Mouse (Mus musculus) heart, postnatal 10 days (tissue): ENCODE data around the gene Timm10. TPM values are rescaled to one million over a fixed set of nuclear protein-coding genes. Genes with fewer than 3 reads are reported as not detected.
A peak's percentile ranks its signal among the peaks of the same experiment; 100 is the strongest.

ENCODE experiments used
- DNase-seq, 2 experiments: peaks; one replicate each; pipeline ENCODE4 v3.0.0; 2021
- intact Hi-C: fragments of 180-260 bp; cut with DNase I; formaldehyde crosslinking; loops from one replicate; pipeline ENCODE4 v1.15.1; 2025
- total RNA-seq, 2 experiments: library from RNA; stranded (reverse); gene quantifications; 2 replicates each; pipeline ENCODE4 v1.2.3; 2021

Timm10 gene
- total RNA-seq, 2 experiments from 2014 or later = 122 to 124 TPM

DNA sequence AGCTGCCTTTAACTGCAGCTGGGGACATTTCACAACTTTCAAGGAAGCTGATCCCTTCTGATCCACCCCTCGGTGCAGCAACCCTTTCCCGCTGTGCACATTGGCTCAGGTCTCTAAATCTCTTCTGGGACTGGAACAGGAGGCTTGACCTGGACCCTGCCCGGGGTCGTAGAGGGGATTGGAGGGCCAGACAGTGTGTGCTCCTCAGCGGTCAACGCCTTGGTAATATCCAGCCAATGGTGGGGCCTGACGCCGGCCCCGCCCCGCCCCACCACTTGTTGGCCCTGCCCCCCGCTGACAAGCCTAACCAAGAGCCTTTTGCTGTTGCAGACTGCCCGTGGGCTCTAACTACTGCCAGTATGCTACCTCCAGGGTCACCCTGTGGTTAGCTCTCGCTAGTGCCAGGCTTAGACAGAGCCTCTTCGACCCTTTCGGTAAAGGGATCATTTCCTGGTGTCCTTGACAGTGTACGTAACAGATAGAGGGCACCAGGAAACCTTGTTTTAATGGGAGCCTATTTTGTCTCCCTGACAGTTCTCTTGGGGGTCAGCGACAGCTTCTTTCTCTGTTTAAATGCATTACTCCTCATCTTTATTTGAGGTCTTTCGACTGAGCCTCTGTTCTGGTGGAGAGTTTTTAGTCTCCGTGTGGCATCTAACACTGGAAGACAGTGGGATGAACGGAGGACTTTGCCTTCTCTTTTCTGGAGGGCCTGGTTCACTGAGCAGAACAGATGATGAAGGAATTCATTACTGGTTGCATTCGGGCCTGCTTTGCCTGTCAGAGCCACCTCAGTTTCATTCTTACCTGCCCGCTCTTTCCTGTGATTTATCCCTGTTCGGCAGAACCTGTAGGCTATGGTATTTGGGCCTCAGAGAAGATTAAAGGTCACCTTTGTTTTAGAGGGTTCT is 24.6 kb downstream of the Timm10 start:
- DNase-seq = peak; percentile 62 to 69
- intact Hi-C loops = no loop called here

DNA sequence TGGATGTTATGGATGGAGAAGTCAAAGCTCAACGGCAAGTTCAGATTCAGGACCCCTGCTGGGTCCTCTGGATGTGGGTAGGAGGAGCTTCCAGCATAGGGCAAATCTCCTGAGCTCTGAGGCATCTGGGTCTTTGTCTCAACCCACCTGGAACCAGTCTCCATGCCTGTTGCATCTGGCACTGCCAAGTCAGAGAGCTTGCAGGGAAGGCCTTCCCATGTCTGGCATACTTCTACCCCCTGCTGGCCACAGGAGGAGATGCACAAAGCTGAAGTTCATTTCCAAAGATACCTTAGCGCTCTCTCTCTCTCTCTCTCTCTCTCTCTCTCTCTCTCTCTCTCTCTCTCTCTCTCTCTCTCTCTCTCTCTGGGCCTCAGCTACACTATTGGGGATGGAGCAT is 28.9 kb downstream of the Timm10 start:
- DNase-seq = peak; percentile 63 to 75
- intact Hi-C loops = loop anchor here (1.0 kb wide), 1 partner anchor 24 kb away; no protein-coding TSS in a partner anchor

DNA sequence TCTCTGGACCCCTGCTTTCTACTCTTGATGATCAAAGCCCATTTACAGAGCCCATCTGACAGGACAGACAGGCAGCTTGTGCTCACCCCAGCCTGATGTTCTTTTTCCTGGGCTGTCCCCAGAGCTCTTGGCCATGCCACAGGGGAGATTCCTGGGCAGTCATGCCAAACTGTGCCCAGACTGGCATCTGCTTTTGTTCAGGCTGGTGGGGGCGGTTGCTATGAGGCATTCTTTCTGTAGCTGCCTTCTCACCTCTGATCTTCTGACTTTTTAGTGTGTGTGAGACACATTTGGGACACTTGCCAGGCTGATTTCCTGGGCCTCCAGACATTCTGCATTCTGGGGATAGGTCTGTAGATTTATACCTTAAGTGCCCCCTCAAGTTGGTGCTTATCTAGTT is 31.8 kb downstream of the Timm10 start:
- DNase-seq = no peak
- intact Hi-C loops = no loop called here

DNA sequence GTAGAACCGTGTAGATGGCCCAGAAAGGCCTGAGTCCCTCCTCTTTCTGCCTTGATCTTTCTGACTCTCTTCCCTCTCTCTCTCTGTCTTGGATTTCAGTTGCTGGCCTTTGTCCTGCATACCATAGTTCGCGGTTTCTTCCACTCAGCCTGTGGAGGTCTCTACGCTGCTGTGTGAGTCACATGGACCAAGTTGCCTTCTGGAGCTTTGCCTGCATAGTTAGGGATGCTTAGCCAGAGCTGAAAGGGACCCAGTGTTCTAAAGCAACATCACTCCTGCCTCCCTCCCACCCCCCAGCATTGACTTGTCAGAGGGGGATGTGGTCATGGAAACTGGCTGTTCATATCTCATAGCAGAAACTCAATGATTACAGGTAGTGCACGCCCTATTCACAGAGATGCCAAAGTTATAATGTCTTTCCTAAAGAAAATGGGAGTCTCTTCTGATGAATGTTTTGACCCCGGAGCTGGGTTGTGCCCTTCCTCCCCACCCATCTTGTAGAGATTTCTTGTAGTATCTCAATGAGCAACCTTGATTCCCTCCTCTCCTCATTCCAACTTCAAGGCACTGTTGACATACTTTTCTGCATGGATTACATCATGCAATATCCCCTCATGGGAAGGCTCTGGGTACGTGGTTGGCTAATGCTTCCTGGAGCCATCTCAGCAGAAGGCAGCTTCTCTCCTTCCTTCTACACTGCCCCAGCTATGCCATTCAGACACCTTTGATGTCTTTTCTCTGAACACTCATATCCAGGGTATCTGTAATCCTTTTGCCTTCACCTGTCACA is 33.4 kb downstream of the Timm10 start:
- intact Hi-C loops = no loop called here
- DNase-seq = no peak

DNA sequence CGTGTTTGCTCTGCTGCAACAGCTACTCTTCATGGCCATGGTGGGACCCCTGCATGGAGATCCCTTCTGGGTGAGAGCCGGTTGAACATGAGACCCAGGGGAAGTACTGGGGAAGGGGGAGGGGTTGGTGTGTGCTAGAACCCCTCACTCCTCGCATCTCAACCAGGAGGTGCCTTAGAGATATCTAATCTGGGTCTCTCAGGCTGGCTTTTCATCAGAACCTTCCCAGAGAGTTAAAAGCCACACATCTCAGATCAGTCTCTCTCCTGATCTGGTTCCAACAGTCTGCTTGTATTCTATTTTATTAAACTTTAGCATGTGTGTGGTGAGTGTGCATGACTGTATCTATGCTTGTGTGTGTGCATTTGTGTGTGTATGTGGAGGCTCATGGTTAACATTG is 34.6 kb downstream of the Timm10 start:
- intact Hi-C loops = no loop called here
- no peak for DNase-seq

DNA sequence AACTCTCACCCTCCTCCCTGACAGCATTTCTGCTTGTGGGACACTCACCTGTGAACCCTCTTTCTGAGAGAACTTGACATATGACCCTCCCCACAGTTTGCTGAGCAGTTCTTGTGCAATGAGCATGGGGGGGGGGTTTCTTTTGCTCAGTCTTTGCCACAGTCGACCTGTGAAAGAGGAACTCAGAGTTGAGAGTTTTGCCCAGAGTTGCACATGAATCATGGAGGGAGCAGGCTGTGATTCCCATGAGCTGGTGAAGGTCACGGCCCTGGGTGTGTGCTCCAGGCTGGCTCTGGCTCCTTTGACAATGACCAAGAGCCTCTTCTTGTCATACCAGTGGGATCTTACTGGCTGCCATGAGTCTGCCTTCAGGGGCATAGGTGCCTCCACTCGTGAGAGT is 35.4 kb downstream of the Timm10 start:
- no peak for DNase-seq
- intact Hi-C loops = no loop called here

DNA sequence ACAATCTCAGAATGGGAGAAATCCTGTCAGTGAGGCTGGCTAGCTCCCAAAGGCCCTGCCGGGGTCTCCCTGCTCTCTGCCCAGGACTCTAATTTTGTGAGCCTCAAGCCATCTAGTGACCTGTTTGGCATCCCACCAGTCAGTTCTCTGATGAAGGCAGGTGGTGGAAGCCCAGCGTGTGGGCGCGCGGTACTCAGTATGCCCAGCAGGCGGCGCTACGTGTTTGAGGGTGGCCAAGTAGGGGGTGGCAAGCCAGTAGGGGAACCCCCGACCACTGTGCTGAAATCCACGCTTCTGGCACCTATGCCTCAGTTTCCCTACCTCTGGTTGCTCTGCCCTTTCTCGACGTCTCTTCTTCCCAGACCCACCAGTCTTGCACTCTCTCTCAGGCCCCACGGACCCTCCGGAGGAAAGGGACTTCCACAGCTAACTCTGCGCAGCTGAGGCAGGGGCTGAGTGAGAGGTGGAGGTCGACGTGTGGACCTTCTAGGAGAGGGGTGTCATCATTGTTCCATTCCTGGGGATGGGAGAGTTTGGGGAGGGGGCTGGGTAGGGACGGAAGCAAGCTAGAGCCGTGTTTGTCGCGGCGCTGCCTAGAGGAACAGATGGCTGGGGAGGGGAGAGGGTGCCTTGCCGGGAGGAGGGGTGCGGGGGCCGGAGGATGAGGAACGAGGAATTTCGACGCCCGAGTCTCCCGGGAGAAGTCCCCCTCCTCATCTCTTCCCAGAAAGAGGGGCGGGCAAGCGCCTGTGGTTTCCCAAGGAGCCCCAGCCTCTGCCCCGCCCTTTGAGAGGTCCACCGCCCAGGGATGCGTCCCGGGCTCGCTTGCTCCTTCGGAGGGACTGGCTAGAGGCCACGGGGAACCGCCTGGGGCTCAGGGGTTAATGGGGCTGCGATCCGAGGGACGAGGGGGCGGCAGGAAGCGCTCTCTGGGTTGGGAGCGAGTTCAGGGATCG is 39.1 kb downstream of the Timm10 start:
- intact Hi-C loops = loop anchor here (5.0 kb wide), 2 partner anchors 34 to 141 kb away; no protein-coding TSS in a partner anchor
- DNase-seq = peak; percentile 63 to 81

DNA sequence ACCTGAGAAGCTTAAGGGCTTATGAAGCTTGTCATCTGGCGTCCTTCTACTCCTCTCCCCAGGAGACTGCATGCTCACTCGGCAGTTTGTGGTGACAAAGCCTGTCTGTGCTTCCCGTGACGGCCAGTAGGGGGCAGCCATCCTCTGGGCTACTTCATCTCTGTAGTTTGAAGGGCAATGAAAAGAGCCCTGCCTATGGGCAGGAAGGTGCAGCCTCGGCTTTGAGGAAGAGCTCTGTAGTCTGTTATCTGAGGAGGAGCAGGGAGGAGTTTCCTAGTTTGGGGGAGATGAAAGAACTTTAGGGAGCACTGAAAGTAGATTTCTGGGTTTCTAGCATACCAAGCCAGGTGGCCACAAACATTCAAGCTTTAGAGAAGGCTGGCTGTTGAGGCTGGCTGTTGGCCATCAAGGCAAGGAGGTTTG is 41.7 kb downstream of the Timm10 start:
- peak; percentile 77 to 86 for DNase-seq
- intact Hi-C loops = loop anchor here (1.0 to 5.0 kb wide), 4 partner anchors 18 to 139 kb away; partner anchors contain the start of gene Rtn4rl2

DNA sequence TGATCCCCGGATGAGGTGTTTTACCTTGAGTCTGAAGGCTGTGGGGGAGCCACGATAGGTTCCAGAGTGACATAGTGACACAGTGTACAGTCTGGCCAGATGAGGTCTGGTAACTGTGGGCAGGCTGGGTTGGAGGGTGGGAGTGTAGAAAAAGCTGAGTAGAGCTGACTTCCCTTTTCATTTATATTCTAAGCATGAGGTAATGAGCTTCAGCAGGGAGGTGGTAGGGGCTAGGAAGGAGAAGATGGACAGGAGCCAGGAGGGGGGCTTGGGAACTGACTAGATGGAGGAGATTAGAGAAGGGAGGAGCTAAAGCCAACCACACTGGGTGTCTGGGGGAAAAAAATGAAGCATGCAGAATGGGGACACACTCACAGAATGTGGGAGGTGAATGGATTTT is 42.2 kb downstream of the Timm10 start:
- intact Hi-C loops = loop anchor here (1.0 to 5.0 kb wide), 4 partner anchors 18 to 138 kb away; partner anchors contain the start of gene Rtn4rl2
- DNase-seq = no peak

DNA sequence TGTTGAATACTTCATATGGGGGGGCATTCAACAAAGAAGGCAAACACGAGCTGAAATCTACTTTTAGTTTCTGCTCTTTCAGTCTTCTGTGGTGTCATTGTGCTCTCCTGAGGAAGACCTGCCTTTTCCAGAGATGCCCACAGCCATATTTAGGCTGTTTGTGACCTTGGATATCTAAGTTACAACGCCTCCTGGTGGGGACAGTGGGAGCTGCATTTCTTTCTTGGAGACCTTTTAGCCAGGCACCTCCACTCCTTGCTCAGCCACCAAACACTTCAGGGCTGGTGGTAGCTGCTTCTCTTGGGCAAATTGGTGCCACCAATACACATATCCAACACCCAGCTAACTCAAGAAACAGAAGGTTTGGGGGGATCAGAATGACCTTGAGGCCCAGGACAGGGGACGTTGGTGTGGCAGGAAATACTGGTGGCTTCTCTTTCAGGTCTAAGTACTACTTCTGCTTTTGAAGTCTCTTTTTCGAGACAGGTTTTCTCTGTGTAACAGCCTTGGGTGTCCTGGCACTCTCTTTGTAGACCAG is 43.9 kb downstream of the Timm10 start:
- DNase-seq = peak in 1 of 2 experiments; percentile 46
- intact Hi-C loops = no loop called here

DNA sequence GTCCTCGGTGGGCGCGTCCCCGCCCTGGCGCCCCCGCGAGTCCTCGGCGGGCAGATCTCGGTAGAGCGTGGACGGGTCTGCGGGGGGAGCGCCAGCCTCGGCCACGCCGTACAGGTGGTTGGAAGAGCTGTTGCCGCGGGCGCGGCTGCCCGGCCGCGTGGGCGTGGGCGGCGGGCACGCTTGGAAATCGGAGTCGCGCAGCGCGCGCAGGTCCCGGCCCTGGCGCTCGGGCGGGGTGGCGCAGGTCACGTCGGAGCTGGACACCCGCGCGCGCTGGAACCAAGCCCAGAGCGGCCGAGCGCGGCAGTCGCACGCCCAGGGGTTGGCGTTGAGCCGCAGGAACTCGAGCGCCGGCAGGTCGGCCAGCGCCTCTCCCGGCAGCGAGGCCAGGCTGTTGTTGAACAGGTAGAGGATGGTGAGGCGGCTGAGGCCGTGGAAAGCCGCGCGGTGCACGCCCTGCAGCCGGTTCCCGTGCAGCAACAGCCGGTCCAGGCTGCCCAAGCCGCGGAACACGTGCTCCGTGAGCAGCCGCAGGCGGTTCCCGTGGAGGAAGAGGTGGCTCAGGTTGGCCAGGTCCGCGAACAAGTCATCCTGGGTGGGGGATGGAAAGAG is 45.4 kb downstream of the Timm10 start:
- intact Hi-C loops = no loop called here
- DNase-seq = peak; percentile 77 to 78

DNA sequence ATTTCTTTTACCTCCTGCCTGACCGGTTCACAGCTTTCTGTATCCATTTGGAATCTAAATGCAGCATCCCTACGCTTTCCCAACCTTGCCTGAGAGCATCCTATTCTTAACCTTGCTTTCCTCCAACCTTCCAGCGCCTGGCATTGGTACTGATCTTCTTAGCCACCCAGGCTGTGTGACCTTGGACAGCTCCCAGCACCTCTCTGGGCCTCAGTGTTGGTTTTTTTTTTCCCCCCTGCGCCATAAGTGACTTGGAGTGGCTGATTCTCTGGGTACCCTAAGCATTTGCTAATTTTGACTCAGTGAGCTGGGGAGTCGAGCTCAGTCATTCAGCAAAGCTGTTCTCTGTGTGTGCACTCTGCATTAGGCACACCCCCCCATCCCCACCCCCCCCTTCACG is 49.0 kb downstream of the Timm10 start:
- intact Hi-C loops = no loop called here
- no peak for DNase-seq

Other genes starting within 250 kb of the Timm10 start
- gene Ctnnd1, start 176.2 kb upstream of the Timm10 start, total RNA-seq = 100 to 1,000 TPM; 126 to 129 TPM
- gene Btbd18, start 167.9 kb upstream of the Timm10 start, total RNA-seq = not detected
- gene Selenoh, start 156.2 kb upstream of the Timm10 start, total RNA-seq = 10 to 100 TPM; 59.9 to 60.8 TPM
- 10 to 100 TPM in 1 of 2 experiments, 1 to 10 TPM in 1; 9.6 to 11.7 TPM for gene Gm28635, start 149.0 kb upstream of the Timm10 start, total RNA-seq
- gene Med19, start 148.6 kb upstream of the Timm10 start, total RNA-seq = 10 to 100 TPM; 15.1 to 17.8 TPM
- gene Tmx2, start 147.9 kb upstream of the Timm10 start, total RNA-seq = 100 to 1,000 TPM; 109 to 134 TPM
- 10 to 100 TPM; 66.4 to 72.4 TPM for gene Zdhhc5, start 111.8 kb upstream of the Timm10 start, total RNA-seq
- 1 to 10 TPM; 7.0 to 8.1 TPM for gene Clp1, start 99.6 kb upstream of the Timm10 start, total RNA-seq
- 1 to 10 TPM in 1 of 2 experiments, under 1 TPM in 1; 0.89 to 1.0 TPM for gene Ypel4, start 92.9 kb upstream of the Timm10 start, total RNA-seq
- 1 to 10 TPM; 3.1 to 3.9 TPM for gene Gm19426, start 83.3 kb upstream of the Timm10 start, total RNA-seq
- gene Serping1, start 51.6 kb upstream of the Timm10 start, total RNA-seq = 10 to 100 TPM; 59.2 to 60.4 TPM
- 10 to 100 TPM; 22.3 to 36.8 TPM for gene Ube2l6, start 28.2 kb upstream of the Timm10 start, total RNA-seq
- under 1 TPM in 1 of 2 experiments, not detected in 1; 0.14 TPM for gene Smtnl1, start 4.3 kb upstream of the Timm10 start, total RNA-seq
- gene Slc43a1, start 11.9 kb downstream of the Timm10 start, total RNA-seq = 1 to 10 TPM; 2.2 to 3.4 TPM
- gene Rtn4rl2, start 59.7 kb downstream of the Timm10 start, total RNA-seq = 1 to 10 TPM; 4.0 to 8.0 TPM
- 100 to 1,000 TPM in 1 of 2 experiments, 10 to 100 TPM in 1; 53.0 to 109 TPM for gene Slc43a3, start 109.6 kb downstream of the Timm10 start, total RNA-seq
- under 1 TPM in 1 of 2 experiments, not detected in 1; 0.55 TPM for gene Prg2, start 153.5 kb downstream of the Timm10 start, total RNA-seq
- gene Prg3, start 161.2 kb downstream of the Timm10 start, total RNA-seq = not detected
- gene Ssrp1, start 210.2 kb downstream of the Timm10 start, total RNA-seq = 10 to 100 TPM; 68.5 to 69.0 TPM
- gene P2rx3, start 210.5 kb downstream of the Timm10 start, total RNA-seq = under 1 TPM; 0.24 to 0.42 TPM
- 100 to 1,000 TPM; 100 to 108 TPM for gene Tnks1bp1, start 221.0 kb downstream of the Timm10 start, total RNA-seq